Mouse (Mus musculus) left cerebral cortex, adult 8-10 months (tissue): ENCODE measurements around the gene Ocln. TPM values are rescaled to one million over a fixed set of nuclear protein-coding genes. Genes with fewer than 3 reads are reported as not detected.

ENCODE experiments used
- DNase-seq, 2 experiments: peaks; one replicate each; pipeline ENCODE4 v3.0.0; 2022; ENCODE audit warnings: low spot score in 2 of 2
- total RNA-seq, 4 experiments: library from RNA; stranded (reverse); gene quantifications; 2 replicates each; pipeline ENCODE4 v1.2.4; 2022

Gene Ocln
- 10 to 100 TPM in 1 of 4 experiments, 1 to 10 TPM in 3; 7.4 to 12.2 (median 8.2) TPM for total RNA-seq

DNA sequence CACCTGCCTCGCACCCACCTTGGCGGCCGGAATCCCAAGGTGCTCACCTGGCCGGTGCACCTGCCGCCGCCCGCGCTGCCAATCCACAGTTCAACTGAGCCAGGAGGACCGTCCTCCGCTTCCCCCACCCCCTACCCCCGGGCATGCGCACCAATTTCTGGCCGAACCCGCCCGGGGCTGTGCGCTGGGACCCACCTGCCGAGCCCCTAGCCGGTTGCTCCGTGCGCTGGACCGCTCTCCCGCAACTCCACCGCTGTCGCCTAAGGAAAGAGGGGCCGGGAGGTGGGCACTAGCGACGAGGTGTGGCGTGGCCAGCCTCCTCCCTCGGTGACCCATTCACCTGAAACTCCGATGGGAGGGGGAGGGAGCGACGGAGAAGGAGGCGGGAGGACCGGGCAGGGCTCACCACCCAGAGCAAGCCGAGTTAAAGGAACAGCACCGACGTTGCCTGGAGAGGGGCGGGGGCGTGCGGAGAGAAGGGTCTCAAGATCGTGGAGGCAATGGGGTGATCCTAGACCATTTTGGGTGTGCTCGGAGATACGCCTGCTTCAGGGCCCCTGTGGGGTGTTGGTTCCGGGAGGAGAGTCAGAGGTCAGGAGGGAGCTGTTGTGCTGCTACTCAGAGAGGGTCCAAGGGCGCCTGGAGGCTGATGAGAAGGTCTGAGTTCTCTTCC is at the start of gene Ocln:
Gene Ocln, minus strand, starts transcription at position 350 of the 673 bp plus-strand sequence.
- DNase-seq = peak; percentile 2 to 19

DNA sequence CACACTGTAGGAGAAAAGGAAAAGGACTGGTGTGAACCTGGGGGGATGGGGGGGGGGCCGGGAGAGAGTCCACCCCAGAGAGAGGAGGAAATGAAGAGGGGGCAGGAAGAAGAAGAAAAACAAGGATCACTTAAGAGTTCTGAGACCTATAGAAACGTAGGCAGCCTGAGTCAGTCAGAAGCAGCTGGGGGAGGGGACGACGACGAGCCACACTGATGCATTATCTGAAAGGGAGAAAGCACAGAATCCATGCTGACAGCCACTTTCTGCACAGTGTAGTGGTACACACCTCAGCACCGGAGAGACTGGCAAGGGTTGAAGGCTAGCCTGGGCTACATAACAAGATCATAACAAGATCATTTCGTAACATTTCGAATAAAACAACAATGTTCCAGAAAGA is 48.5 kb upstream of the Ocln start:
- no peak for DNase-seq

DNA sequence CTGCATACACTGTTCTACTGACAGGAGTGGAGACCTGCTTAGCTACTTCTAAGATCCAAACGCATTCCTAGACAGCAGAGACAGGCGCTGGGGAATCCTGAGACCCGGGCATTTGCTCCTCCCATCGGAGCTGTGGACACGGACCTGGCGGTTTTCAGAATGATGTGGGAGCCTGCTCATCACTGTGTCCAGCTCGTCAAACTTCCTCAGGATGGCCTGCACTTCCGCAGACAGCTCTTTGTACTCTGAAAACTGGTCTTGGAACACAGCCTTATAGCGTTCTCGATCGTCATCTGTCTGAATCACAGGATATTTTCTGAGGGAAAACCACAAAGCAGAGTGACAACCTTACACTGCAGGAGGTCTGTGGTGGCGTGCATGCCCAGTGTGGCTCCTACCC is 47.8 kb upstream of the Ocln start:
- DNase-seq = no peak

DNA sequence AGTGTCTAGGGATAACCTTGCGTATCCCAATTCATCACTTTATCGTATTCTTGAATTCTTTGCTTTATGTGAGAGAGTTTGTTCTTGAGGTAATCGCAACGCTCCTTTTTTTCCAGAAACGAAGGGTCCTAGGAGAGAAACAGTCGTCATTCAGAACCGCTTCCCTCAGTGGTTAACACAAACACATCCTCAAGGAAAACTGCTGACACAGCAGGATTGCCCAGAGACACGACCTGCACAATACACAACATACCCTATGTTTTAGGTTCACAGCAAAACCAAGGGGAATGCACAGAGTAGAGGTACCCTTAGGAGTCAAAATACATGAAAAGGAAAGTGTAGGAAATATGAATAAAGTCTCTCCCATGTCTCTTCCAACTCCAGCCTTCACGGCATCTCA is 44.8 kb upstream of the Ocln start:
- DNase-seq = no peak

DNA sequence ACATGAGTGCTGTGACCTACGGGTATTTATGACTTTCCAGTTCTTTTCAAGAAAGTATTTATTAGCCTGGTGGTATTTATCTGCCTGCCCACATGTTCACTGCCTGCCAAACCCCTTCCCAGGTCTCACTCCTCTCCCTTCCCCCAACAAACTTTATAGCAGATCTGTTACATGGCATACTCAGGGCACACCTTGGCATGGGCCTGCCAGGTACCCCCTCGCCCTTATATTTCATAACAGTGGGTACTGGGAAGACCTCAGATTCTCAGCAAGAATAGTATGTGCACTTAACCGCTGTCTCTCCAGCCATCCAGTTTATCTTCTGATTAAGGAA is 43.0 kb upstream of the Ocln start:
- no peak for DNase-seq

DNA sequence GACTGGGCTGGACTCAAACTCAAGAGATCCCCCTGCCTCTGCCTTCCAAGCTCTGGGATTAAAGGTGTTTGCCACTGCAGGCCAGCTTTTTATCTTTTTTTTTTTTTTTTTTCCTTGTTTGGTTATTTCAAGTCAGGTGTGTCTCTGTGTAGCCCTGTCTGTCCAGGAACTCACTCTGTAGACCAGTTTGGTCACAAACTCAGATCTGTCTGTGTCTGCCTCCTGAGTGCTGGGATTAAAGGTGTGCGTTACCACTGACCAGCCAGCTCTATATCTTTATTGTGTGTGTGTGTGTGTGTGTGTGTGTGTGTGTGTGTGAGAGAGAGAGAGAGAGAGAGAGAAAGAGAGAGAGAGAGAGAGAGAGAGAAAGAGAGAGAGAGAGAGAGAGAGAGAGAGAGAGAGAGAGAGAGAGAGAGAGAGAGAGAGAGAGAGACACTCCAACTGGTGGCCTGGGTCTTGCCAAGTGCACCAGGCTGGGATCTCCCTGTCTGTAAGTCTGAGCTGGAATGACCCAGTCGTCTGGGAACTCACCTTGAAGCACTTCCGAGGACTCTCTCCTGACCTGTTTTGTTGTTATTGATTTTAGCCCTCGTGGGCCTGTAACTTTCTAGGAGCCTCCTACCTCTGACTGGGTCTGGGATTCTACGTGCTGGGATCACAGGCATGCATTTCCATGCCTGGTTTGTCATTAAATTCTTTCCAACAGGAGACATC is 42.5 kb upstream of the Ocln start:
- DNase-seq = no peak

DNA sequence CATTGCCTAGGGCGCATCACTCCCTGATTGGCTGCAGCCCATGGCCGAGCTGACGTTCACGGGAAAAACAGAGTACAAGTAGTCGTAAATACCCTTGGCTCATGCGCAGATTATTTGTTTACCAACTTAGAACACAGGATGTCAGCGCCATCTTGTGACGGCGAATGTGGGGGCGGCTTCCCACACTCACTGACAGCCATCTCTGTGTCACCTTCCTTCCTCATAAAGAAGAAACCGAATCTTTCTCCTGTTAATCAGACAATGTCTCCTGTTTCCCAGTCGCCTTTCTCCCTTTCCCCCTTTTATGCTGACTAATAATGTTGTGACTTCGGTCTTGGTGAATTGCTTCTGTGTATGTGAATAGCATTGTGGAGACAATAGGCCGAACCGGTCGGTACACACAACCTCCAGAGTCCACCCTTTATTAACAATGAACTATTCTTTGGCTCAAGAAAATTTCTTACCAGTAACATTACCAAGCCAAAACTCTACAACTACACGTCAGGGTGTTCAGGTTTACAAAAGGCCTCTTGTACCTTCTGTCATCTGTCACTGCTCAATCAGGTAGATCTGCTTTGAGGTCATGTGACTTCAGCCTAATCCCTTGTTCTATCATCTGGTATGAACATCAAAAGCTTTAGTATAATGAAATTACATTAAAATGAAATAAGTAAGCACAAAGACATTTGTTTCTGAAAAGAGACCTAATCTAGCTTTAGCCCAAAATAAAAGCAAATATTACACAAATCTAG is 41.7 kb upstream of the Ocln start:
- DNase-seq = peak in 1 of 2 experiments; percentile 17

DNA sequence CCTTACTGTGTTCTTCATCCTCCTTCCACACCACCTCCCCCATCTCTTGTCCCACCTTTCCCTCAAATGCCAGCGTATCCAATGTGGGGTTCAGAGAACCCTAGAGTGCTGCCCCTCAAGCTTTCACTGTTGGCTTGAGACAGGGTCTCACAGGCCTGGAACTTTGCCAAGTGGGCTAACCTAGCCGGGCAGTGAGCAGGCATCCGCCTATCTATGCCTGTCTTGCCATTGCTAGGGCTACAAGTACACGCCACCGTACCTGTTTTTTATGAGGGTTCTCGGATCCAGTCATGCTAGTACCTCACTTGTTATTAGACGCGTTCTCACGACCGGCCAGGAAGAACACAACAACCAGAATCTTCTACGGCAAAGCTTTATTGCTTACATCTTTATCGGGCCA is 36.1 kb upstream of the Ocln start:
- no peak for DNase-seq

DNA sequence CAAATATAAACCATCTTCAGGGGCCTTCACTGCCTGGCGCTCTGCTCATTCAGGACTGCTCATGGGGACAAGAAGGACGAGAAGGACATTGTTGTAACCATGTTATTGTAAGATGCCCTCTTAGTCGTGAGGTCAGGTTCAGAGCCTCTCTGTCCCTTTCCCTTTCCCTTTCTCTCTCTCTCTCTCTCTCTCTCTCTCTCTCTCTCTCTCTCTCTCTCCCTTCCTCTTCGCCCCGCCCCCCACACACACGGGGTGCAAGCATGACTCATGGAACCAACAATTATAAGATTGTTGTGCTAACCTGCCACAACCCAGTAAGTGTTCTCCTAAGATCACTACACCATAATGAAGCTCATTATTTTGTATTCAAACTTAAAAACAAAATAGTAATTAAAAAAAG is 29.6 kb upstream of the Ocln start:
- no peak for DNase-seq

DNA sequence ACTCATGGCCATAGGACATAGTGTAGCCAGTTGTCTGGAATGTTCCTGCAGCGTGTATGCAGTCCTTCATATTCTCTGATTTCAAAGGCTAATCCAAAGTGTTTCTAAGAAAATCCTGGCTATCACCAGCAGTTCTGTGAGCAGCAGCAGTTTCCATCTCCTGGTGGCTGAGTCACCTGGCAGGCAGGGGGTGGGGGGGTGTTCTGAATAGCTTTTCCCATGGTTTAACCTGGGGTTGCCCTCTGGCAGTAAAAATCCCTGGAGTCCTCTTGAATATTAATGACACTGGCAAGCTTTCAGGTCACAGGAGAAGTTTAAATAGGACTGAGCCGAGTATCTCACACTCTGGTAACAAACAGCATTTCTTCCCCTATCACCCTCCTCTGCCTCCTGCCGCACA is 29.2 kb upstream of the Ocln start:
- DNase-seq = no peak

DNA sequence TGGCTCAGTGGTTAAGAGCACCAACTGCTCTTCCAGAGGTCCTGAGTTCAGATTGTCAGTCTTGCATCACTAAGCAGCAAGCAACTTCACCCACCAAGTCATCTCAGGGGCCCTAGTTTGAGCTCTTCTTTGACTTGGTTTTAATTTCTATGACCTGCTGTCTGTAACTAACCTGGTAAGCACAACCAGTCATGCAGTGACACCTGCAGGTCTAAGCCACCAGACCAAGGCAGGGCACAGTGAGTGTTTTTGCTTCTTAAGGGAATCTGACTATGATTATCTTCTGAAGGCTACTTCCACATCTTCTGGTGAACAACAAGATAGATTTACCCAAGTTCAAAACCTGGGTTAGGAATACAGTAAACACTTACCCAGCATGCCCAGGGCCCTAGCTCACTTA is 27.4 kb upstream of the Ocln start:
- no peak for DNase-seq

DNA sequence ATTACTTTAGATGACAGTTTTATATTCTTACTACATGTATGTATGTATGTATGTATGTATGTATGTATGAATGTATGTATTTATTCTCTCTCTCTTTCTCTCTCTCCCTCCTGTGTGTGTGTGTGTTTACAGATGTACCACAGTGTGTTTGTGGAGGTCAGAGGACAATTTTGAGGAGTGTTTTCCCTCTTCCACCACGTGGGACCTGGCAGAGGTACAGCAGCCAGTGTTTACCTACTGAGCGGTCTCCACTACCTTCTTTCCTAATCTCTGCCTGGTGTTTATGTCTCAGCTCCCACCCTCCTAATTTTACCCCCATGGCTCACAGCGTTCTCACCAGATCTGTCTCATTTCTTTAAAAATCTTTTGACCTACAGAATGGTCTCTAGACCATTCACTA is 26.7 kb upstream of the Ocln start:
- no peak for DNase-seq

DNA sequence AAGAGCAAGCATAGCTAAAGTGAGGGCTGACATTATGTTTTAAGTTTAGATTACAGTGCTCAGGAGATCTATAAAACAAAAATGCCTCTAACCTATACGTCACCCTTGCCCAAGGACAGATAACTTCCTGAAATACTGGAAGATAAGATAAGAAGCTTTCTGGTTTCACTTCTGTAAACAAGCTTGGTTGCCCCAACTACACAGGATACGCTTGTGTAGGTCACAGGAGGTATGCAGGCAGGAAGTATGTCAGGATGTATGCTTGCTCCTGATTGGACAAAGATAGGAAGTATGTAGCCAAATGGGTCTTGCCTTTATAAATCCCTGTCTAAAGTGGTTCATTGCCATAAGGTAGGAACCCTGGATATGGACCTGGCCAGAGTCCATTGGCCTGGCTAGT is 23.4 kb upstream of the Ocln start:
- no peak for DNase-seq

DNA sequence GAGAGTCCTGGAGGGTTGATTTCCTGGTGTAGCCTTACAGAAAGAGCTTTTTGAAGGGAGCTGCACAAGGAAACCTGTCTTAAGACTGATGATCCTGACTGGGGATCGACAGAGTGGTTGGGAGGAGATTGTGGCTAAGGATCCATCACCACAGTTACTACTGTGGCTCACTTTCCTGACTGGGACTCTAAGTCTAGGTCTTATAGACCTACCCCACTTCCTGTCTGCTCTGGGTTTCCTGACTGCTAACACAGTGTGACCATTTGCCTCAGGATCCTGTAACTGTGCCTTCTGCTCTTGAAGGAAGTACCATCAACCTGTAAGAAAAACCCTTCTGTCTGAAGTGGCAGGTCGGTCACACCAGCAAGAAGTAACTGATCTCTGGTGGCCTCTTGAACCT is 18.2 kb upstream of the Ocln start:
- no peak for DNase-seq

DNA sequence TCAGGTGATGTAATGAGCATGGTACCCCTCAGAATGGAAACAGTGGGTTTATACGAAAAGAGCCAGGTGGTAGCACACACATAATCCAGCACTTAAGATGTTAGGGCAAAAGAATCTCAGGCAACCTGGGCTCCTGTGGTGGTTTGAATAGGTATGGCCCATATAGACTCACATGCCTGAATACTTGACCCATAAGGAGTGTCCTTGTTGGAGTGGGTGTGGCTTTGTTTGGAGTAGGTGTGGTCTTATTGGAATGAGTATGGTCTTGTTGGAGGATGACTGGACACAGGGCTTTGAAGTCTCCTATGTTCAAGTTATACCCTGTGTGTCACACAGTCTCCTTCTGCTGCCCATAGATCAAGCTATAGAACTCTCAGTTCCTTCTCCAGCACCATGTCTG is 15.8 kb upstream of the Ocln start:
- DNase-seq = no peak

DNA sequence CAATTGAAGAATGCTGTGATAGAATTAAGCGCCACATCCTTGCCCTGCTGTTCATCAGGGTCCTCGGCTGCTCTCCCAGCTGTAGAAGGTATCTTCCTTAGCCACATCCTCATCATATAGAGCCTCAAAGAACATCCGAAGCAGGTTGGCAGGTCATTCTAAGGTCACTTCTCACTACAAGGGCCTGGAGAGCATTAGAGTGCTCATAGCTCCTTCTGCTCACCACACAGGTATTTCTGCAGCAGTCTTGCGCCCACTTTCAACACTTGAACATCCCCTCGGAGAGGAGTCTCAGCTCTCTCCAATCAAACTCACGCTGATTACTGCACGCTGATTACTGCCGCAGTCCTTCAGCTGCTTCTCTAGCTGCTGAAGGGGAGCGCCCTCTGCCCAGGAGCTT is 6.9 kb upstream of the Ocln start:
- no peak for DNase-seq

DNA sequence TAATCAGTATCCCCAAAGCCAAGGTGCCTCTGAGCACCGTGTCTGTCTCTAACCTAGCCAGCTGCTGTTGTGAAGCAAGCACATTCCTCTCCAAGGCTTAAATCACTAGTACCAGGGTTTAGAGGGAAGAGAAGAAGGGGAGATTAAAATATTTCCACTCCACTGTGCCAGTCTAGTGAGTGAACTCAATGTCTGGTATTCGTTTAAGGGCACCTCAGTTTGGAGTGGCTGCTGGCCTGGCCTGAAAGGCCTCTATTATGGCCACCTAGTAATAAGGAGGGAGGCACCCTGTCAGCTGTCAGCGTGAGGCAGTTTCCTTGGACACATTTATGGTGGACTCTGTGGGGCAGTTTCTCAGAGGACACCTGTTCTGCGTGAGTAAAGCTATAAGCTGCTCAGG is 4.5 kb upstream of the Ocln start:
- no peak for DNase-seq

DNA sequence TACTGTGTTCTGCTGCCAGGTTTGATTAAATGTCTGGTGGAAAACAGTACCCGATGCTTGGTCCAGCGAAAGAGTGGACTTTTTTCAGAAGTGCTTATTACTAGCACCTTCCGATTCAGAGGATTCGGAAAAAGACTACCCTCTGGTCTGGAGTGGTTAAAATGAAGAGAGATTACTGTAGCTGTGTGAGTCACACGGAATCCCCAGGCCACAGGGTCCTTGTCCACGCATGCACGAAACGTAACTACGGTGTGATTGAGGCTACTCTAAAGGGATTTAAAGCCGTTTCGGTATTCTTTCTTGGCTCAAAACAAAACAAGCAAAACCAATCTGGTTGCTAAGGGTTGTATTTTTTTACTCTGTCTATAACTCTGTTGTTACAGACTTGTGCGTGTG is 522 bp upstream of the Ocln start:
- no peak for DNase-seq

DNA sequence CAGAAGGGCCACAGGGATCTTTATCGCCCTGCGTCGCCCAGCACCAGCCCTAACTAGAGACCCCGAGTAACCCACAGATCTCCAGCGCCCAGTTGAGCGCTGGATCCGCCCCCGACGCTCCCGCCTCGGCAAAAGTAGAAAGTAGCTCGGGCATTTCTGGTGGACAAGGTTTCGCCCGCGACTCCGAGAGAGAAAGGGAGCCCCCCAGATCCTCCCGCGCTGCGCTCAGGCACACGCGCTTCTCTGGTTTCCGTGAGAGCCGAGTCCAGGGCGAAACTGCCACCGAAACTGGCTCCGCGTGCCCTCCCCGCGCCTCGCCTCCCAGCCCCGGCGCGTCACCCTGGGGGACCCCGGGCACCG is 529 bp downstream of the Ocln start:
- no peak for DNase-seq

DNA sequence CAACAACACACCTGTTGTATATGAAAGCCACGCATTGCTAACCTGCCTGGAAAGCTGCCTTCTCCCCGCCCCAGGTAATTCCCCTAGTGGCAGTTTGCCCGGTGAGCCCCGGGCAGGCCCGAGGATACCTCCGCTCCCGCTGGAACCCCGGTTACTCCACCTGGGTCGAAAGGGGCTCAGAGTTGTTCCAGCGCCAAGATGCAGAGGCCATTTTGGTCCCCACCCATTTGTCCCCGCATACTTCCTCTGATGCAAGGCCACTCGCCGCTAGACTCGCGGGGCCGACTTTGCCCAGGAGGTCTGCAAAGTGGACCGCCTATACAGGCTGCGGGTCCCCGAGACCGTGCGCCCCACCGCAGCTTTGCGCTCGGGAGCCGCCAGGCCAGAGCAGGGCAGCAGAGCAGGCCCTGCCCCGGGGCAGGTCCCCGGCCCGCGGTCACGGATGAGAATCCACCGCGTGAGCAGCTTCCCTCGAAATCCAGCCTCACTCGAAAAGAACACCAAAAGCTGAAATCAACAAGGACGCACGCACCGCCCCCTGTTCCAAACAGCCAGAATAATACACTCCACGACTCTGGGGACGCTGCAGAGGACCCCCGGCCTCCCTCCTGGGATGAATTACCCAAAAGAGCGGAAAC is 1.0 kb downstream of the Ocln start:
- peak in 1 of 2 experiments; percentile 8 for DNase-seq

DNA sequence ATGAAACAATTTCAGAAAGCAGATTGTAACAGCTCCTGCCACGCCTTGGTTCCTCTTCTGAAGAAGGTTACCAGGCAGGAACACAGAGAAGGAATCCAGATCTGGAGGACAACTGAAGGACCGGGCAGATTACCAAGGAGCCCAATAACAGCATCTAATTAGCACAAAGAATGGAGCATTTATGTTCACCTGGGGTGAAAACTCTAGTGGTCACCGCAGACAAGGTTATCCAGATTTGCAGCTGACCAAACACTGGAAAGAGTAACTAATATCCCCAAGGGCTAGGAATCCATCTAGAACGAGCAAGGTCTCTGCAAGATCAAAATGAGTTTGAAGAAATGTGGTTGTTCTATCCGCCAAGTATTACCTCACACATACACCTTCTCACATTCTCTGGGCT is 5.2 kb downstream of the Ocln start:
- DNase-seq = no peak

DNA sequence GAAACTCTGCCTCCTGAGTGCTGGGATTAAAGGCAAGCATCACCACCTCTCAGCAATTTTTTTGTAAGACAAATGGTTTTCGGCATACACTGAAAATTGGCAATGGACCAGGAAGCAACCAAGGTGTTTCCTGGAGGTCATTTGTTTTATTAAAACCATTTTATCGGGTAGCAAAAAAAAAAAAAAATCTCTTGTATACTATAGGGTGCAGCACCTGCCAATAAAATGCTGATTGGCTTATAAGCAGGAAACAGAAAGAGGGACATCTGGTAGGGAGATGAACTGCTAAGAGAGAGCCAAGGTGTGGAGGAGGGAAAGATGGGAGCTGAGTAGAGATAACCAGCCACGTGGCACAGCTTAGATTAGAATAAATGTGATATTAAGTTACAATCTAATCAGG is 7.0 kb downstream of the Ocln start:
- DNase-seq = no peak
